Mouse (Mus musculus) midbrain, embryonic 13.5 days (tissue): ENCODE results near the gene Ccdc149. TPM values are rescaled to one million over a fixed set of nuclear protein-coding genes. Genes with fewer than 3 reads are reported as not detected.

Experiments used
- ATAC-seq: fragments of 200-750 bp; cut with Nextera tagmentation; 2 replicates; pipeline ENCODE4 v1.8.0; 2017; ENCODE audit warnings: mild to moderate bottlenecking, moderate TSS enrichment, moderate library complexity
- H3K27ac ChIP-seq: fragments of 300-500 bp; sonication (generic); 2 replicates; pipeline ENCODE4 v1.5.1; 2015; ENCODE audit warnings: inconsistent platforms, mild to moderate bottlenecking, moderate library complexity
- H3K27me3 ChIP-seq: fragments of 300-500 bp; sonication (generic); 2 replicates; pipeline ENCODE4 v1.6.1; 2015; ENCODE audit warnings: mild to moderate bottlenecking, inconsistent platforms
- H3K36me3 ChIP-seq: fragments of 300-500 bp; sonication (generic); 2 replicates; pipeline ENCODE4 v1.6.1; 2015; ENCODE audit warnings: mild to moderate bottlenecking, inconsistent platforms
- H3K4me1 ChIP-seq: fragments of 300-500 bp; sonication (generic); replicated peaks from 2 replicates; pipeline ENCODE4 v1.6.1; 2015; ENCODE audit warnings: inconsistent platforms
- H3K4me2 ChIP-seq: fragments of 300-500 bp; sonication (generic); replicated peaks from 2 replicates; pipeline ENCODE4 v1.6.1; 2015; ENCODE audit warnings: moderate library complexity, mild to moderate bottlenecking, inconsistent platforms
- H3K4me3 ChIP-seq: fragments of 300-500 bp; sonication (generic); replicated peaks from 2 replicates; pipeline ENCODE4 v1.5.1; 2015; ENCODE audit warnings: mild to moderate bottlenecking, inconsistent platforms
- H3K9ac ChIP-seq: fragments of 300-500 bp; sonication (generic); replicated peaks from 2 replicates; pipeline ENCODE4 v1.6.1; 2015; ENCODE audit warnings: mild to moderate bottlenecking, inconsistent platforms
- H3K9me3 ChIP-seq: fragments of 300-500 bp; sonication (generic); 2 replicates; pipeline ENCODE4 v1.6.1; 2016; ENCODE audit warnings: mild to moderate bottlenecking, inconsistent platforms
- WGBS: fragments of 180-500 bp; shearing (Covaris S2); methylation state at CpG from one replicate; pipeline ENCODE4 v1.1.7; 2015; 5-methylcytosine and 5-hydroxymethylcytosine counted together
- polyA plus RNA-seq: library from polyadenylated mRNA; unstranded; fragments of >200 nt; fragmentation: Nextera tagmentation; extraction: Ambion mirVana; gene quantifications from 2 replicates; pipeline ENCODE4 v1.2.1, GENCODE M21; 2015

Ccdc149 gene
- 8.2 and 9.7 TPM in 2 replicates for polyA plus RNA-seq

DNA sequence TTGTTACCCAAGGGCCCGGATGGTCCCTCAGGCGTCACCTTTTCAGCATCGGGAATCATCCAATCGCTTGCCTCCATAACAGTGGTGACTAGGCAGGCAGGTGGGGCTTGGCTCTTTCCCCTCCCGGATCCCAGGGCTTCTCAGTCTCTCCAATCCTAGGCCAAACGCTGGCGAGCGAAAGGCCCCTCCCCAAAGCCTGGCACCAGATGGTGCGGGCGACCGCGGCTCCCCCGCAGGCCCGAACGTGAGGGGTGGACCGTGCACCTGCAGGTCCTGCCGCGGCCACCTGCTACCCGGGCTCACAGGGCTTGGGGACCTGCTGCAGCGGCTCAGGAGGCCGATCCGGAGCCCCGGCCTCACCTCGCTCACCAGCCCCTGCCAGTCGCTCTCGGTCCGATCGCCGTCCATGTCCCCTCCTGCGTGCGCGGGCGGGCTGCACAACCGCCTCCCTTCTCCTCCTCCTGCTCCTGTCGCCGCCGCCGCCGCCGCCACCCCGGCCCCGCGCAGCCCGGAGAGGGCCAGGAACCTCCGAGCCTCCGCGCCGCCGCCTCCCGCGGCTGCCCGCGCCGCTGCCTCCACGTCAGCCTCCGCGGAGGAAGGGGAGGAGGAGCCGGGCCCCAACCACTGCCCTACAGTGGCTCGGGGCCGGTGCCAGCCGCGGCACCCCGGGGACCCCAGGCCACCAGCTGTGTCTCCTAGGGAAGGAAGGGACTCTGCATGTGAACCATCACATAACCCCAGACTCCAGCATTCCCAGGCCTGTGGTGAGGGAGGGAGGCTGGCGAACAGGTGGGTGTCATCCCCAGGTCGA is at the start of gene Ccdc149:
Gene Ccdc149, minus strand, starts transcription at position 531 of the 811 bp plus-strand sequence.
- Histone ChIP-seq H3K9ac (peak within 1 kb of the TSS; percentile 92), H3K27me3 (peaks cover 9% of the 10 kb centered on the region; the same call in 1 of the 2 replicates), H3K27ac (peak within 1 kb of the TSS; percentile 87), H3K4me2 (peak within 1 kb of the TSS; percentile 79), H3K9me3 (no peaks in the 10 kb centered on the region), H3K4me3 (peak within 1 kb of the TSS; percentile 73), H3K36me3 (no peaks in the 10 kb centered on the region), H3K4me1 (peaks cover 16% of the 10 kb centered on the region)
- 2% methylated on average over 62 of the region's 65 CpGs for WGBS
- peak; percentile 96 for ATAC-seq

DNA sequence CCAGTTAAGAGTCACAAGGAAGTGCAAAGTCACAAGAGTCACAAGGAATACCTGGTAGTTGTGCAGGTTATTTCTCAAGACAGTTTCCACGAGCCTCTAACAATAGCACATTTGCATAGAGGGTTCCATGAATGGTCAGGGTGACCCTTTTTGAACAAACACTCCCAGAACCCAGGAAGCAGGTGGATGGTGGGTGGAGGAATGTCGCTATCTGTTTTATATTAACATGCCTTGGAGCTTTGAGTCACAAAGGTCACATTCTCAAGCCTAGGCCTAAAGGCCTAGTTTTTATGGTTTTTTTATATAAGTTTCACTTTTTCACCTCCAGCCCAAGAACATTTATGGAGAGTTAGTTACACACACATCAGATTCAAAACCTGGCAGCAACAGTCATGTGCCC is 48.6 kb upstream of the Ccdc149 start:
- no peak for ATAC-seq
- 91% methylated on average over 2 of the region's 2 CpGs for WGBS

DNA sequence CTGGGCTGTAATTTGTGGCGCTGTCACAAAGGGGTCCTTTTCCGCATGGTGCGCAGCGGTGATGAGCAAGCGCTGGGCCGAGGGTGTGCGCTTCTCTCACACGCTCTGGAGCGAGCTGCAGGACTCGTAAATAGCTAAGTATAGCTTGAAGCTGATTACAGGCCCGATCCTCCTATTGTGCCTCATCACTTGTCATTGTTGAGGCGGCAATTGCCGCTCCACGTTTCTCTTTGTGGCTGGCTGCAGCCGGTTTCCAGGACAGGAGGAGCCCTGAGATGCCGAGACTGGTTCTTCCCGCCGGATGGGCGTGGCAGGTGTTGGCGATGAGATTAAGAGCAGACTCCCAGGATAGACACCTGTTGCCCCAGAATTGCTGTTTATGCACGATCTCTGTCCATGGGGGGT is 44.8 kb upstream of the Ccdc149 start:
- Histone ChIP-seq H3K9me3 (no peaks in the 10 kb centered on the region), H3K4me1 (peaks cover 4% of the 10 kb centered on the region), H3K4me2 (peak overlapping the region; percentile 70), H3K27me3 (peaks cover 4% of the 10 kb centered on the region; the same call in 1 of the 2 replicates), H3K9ac (peak overlapping the region; percentile 65), H3K36me3 (no peaks in the 10 kb centered on the region), H3K27ac (0 out of 2 replicates have a peak overlapping the region, but pooled peaks have one; percentile 47), H3K4me3 (peak overlapping the region; percentile 42)
- 9% methylated on average over 21 of the region's 21 CpGs for WGBS
- peak; percentile 81 for ATAC-seq

More for the DNA sequence above, 48.6 kb upstream of the Ccdc149 start:
- Histone ChIP-seq H3K4me1 (peaks cover 4% of the 10 kb centered on the region), H3K27ac (no peak overlapping the region), H3K4me2 (no peak overlapping the region), H3K4me3 (no peak overlapping the region), H3K9me3 (no peaks in the 10 kb centered on the region), H3K27me3 (peaks cover 4% of the 10 kb centered on the region; the same call in 1 of the 2 replicates), H3K9ac (no peak overlapping the region), H3K36me3 (no peaks in the 10 kb centered on the region)

DNA sequence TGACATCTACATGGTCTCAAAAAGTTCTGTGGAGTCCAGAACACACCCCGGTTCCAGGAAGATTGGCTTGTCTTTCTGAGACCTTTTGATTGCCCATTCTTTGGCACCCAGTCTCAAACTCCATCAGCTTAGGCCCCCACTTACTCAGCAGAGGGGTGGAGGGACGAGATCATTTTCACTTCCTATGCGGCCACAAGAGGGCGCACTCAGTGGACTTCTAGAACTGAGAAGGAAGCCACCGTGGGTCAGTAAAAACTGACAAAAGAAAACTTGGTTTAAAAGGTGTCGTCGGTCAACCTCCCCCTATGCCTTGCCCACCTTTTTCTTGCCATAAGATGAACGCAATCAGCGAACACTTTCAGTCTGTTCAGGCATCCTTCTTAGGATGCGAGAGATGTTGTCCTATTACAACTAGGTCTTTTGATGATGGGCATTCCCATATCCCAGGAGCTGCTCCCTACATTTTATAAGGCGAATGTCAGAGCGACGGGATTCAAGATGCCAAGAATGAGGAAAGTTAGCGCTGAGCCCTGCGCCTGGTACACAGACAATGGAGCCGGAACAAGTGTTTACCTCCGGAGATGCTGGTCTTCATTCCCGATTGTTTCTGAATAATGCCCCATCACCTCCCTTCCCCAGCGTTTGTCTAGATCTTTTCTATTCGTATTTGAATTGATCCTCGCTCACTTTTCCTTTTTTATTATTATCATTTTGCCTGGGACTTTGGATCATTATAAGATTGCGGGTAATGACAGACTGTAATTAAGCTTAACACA is 44.1 kb upstream of the Ccdc149 start:
- Histone ChIP-seq H3K27me3 (peaks cover 4% of the 10 kb centered on the region; the same call in 1 of the 2 replicates), H3K9me3 (no peaks in the 10 kb centered on the region), H3K4me1 (peaks cover 4% of the 10 kb centered on the region), H3K9ac (peak overlapping the region; percentile 65), H3K4me2 (peak overlapping the region; percentile 70), H3K4me3 (peak overlapping the region; percentile 42), H3K27ac (no peak overlapping the region), H3K36me3 (no peaks in the 10 kb centered on the region)
- peak; percentile 66 for ATAC-seq
- WGBS, result 15% methylated on average over 22 of the region's 22 CpGs

DNA sequence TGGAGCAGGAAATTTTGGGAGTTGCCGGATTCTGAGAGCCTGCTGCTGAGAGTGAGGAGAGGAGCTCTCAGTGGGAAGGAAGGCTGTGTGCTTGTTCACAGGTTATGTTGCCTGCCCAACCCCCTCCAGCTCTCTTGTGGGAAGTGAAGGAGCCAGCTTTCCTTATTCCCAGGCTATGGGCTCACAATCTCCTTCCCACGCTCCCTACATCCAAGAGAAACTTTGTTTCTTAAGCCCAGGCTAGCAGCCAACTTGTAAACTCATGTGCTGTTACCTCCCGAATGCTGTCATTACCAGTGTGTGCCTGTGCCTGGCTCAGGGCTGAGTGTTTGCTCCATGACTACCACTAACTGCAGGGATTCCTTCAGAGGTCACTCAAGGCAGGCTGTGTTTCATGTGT is 39.8 kb upstream of the Ccdc149 start:
- Histone ChIP-seq H3K4me1 (peaks cover under 1% of the 10 kb centered on the region), H3K9ac (no peak overlapping the region), H3K4me3 (no peak overlapping the region), H3K9me3 (no peaks in the 10 kb centered on the region), H3K27me3 (no peaks in the 10 kb centered on the region), H3K27ac (no peak overlapping the region), H3K4me2 (no peak overlapping the region), H3K36me3 (no peaks in the 10 kb centered on the region)
- no peak for ATAC-seq
- WGBS, result 82% methylated on average over 3 of the region's 3 CpGs

DNA sequence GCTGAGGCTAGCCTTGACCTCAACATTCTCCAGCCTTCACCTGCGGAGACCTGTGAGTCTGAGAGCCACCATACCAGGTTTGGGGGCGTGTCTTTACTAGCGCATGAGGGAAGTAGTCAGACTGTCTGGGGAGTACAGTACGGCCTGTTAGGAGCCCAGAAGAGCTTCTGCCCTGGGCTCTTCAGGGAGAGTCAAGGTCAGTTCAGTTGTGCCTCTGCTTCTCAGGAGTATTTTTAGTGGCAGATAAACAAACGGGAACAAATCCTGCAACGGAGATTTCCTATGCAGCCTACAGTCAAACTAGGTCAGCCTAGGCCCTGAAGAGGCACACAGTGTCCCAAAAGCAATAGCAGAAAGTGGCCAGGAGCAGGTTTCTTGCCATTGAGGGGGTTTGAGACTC is 38.1 kb upstream of the Ccdc149 start:
- 92% methylated on average over 6 of the region's 6 CpGs for WGBS
- no peaks in the 10 kb centered on the region for H3K36me3 ChIP-seq
- H3K27ac ChIP-seq, result no peak overlapping the region
- H3K4me2 ChIP-seq, result no peak overlapping the region
- H3K9me3 ChIP-seq, result no peaks in the 10 kb centered on the region
- H3K9ac ChIP-seq, result no peak overlapping the region
- H3K4me3 ChIP-seq, result no peak overlapping the region
- H3K4me1 ChIP-seq, result no peaks in the 10 kb centered on the region
- H3K27me3 ChIP-seq, result no peaks in the 10 kb centered on the region
- ATAC-seq, result no peak

DNA sequence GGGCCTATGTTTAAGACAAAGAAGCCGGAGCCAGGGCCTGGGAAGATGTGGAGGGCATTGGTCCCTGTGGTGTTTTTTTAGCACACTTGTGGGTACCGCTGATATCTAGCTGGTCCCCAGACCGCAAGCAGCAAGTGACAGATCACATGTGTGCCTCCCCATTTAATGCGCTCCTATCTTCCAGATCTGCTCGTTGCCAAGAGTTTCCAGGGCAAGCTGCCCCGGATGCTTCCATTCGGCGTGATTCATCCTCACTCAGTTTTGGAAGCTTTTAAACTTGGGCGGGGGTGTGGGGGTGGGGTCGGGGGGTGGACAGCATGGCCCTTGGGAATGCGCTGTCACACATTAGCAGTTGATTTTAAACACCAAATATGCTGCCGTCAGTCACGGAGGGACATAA is 33.3 kb upstream of the Ccdc149 start:
- Histone ChIP-seq H3K27me3 (no peaks in the 10 kb centered on the region), H3K4me3 (no peak overlapping the region), H3K9ac (no peak overlapping the region), H3K36me3 (no peaks in the 10 kb centered on the region), H3K4me2 (no peak overlapping the region), H3K4me1 (no peaks in the 10 kb centered on the region), H3K27ac (no peak overlapping the region), H3K9me3 (no peaks in the 10 kb centered on the region)
- 89% methylated on average over 13 of the region's 13 CpGs for WGBS
- no peak for ATAC-seq

DNA sequence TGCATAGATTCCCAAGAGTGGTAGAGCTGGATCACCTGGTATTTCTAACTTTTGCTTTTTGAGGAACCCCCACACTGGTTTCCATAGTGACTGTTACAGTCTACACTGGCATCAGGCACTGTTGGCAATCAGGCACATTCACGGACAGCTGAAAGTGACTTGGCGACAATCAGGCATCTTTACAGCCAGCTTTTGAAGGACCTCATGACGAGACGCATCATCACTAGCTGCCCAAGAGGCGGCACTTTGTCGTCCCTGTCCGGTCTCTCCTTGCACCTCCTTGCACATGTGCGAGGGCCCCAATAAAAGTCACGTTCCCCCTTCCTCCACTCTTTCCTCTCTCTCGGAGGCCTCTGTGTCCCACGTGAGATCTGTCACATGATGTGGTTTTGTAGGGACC is 32.8 kb upstream of the Ccdc149 start:
- H3K9ac ChIP-seq, result no peak overlapping the region
- H3K4me1 ChIP-seq, result no peaks in the 10 kb centered on the region
- H3K27me3 ChIP-seq, result no peaks in the 10 kb centered on the region
- no peak for ATAC-seq
- WGBS, result 92% methylated on average over 11 of the region's 11 CpGs
- no peak overlapping the region for H3K27ac ChIP-seq
- H3K4me2 ChIP-seq, result no peak overlapping the region
- no peaks in the 10 kb centered on the region for H3K36me3 ChIP-seq
- H3K9me3 ChIP-seq, result no peaks in the 10 kb centered on the region
- H3K4me3 ChIP-seq, result no peak overlapping the region

DNA sequence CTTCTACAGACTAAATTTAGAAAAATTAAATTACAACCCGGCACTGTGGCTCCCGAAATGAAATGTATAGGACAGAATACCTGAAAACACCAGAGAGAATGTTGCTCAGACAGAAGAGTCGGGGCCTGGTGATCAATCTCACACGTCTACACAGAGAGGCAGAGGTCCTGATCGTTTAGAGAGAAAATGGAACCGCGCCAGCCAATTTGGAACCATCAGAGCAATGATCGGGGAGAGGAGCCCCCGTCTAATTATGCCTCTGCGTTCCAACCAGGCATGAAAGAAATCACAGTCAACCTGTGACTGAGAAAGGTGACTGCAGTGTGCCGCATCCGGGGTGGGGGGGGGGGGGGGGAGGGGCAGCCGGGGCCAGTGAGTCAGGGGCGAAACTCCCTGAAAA is 24.4 kb upstream of the Ccdc149 start:
- Histone ChIP-seq H3K27me3 (no peaks in the 10 kb centered on the region), H3K27ac (no peak overlapping the region), H3K9ac (no peak overlapping the region), H3K4me1 (no peaks in the 10 kb centered on the region), H3K4me2 (no peak overlapping the region), H3K4me3 (no peak overlapping the region), H3K36me3 (no peaks in the 10 kb centered on the region), H3K9me3 (no peaks in the 10 kb centered on the region)
- no peak for ATAC-seq
- WGBS, result 70% methylated on average over 12 of the region's 14 CpGs

DNA sequence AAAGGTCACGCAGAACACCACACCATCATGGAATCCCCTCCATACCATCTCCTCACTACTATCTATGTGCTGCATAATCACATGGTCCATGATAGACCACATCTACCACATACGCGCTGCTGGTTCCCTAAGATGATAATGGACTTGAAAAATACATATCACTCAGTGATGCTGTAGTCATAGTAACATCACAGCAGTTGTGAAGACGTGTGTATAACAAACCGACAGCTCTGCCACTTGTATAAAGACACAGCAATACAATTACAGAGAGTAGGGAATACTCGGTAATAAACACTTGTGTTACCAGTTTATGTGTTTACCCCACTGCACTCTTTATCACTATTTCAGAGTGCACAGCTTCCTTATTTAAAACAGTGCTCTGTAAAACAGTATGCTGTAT is 20.2 kb upstream of the Ccdc149 start:
- 87% methylated on average over 6 of the region's 6 CpGs for WGBS
- H3K27ac ChIP-seq, result no peak overlapping the region
- H3K4me3 ChIP-seq, result no peak overlapping the region
- H3K36me3 ChIP-seq, result no peaks in the 10 kb centered on the region
- H3K4me2 ChIP-seq, result no peak overlapping the region
- H3K9me3 ChIP-seq, result no peaks in the 10 kb centered on the region
- no peak for ATAC-seq
- no peaks in the 10 kb centered on the region for H3K27me3 ChIP-seq
- H3K9ac ChIP-seq, result no peak overlapping the region
- no peaks in the 10 kb centered on the region for H3K4me1 ChIP-seq

DNA sequence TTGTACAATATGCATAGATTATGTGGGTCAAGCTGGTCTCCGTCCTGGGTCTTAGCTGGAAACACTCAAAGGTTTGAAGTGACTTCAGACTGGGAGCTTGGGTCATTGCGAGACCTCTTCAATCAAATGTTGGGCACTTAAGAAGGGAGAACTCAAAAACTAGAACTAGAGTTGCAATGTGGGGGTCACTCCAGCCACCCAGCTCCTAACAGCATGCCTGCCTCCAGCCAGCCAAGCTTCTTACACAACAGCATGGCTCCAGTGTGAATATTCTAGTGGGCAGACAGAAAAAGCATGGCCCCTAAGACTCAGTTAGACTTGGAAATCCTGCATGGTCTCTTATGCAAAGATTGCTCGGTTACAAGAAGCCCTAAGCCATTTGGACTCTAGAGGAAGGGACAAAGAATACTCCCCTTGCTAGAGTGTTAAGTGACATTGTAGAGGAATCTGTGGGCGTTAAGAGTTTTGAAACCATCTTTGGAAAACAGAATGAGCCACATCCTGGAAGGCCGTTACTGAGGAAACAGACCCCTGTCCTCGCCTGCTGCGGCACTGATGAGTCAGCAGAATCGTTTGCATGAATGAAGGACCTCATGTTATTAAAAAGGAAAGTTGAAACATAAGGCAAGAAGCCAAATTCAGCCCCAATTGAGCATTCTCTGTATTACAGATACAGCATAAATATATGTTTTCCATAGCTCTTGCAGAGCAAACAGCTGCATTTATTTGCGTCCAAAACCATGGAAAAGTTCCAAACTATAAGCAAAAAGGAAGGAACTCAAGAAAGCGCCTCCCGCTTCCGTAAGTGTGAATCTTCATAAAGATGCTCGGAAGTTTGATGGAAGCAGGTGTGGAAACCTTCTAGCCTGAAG is 16.5 kb upstream of the Ccdc149 start:
- Histone ChIP-seq H3K9ac (no peak overlapping the region), H3K4me3 (no peak overlapping the region), H3K27me3 (no peaks in the 10 kb centered on the region), H3K27ac (no peak overlapping the region), H3K4me2 (no peak overlapping the region), H3K36me3 (no peaks in the 10 kb centered on the region), H3K4me1 (no peaks in the 10 kb centered on the region), H3K9me3 (no peaks in the 10 kb centered on the region)
- 87% methylated on average over 13 of the region's 13 CpGs for WGBS
- no peak for ATAC-seq
